Comparison of ENCODE assay signal across 8 mouse cellular contexts in the genomic region with DNA sequence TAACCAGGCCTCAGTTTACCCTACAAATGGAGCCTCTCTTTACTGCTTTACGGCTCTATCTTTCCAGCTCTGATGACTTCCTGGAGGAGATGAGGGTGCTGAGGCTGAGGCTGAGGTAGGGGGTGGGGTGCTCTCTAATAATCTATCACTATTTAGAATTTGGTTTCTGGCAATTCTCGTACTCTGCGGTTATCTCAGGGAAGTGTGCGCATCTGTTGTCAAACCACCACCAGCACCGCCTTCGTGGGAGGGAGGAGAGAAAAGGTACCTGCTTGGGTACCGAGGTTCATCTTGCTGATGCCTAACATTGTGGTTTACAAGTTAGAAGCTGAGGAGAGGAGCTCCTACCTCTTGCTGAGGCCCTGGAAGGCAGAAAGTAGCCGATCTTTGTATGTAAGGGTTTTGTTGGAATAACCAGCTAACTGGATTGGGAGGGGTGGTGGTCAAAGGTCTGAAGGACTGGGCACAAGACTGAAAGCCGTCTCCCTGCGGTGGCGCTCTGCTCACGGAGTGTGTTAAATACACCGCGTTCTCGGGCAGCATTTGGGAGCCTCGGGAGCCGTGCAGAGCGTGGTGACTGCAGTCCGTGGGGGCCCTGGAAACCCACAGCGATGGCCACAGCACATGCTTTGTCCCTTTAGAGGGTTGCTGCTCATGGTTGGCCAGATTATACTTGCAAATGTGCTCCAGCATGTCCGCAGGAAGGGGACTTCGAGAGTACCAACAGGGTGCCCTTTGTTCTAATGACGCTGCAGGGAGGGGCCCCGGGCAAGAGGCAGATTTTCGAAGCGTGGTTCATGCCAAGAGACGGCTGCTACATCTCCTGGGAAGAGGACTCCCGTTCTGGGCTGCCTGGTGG.
DNase-seq lines count a peak whose midpoint lies in the region; ATAC-seq and TF ChIP-seq lines count a peak whose summit lies in the region.

No protein-coding gene starts in this region.

- no peaks in the 10 kb centered on the region for H3K36me3 ChIP-seq in kidney, adult 2 months (ENCODE audit: control insufficient read depth, insufficient read depth, low read length)
- H3K36me3 ChIP-seq in small intestine, adult 2 months (ENCODE audit: control insufficient read depth, insufficient read depth, low read length): no peaks in the 10 kb centered on the region

- WGBS in kidney, adult 2 months: 16% methylated on average over 28 of the region's 28 CpGs
- 9% methylated on average over 28 of the region's 28 CpGs for WGBS in small intestine, adult 2 months

- H3K4me3 ChIP-seq in kidney, adult 2 months (ENCODE audit: insufficient read depth, low read depth, low read length): peak overlapping the region; percentile 25
- H3K4me3 ChIP-seq in small intestine, adult 2 months (ENCODE audit: low read depth, low read length): peak overlapping the region; percentile 76

- no peak for TF ChIP-seq POLR2A in kidney, adult 2 months (IDR thresholded peaks at IDR 0.05; ENCODE audit: low read depth, low read length)
- no peak; the same call in 1 of the 2 replicates for TF ChIP-seq POLR2A in small intestine, adult 2 months (IDR thresholded peaks at IDR 0.05; ENCODE audit: low read depth, low read length)

- H3K4me1 ChIP-seq in kidney, adult 2 months (ENCODE audit: control insufficient read depth, insufficient read depth, low read length): peaks cover 10% of the 10 kb centered on the region; the same call in 1 of the 2 replicates
- H3K4me1 ChIP-seq in small intestine, adult 2 months (ENCODE audit: control insufficient read depth, insufficient read depth, insufficient read length, low read length): peaks cover 23% of the 10 kb centered on the region; the same call in 1 of the 2 replicates

- H3K27me3 ChIP-seq in kidney, adult 2 months (replicated peaks; ENCODE audit: control insufficient read depth, insufficient read depth, low read length): no peaks in the 10 kb centered on the region
- H3K27me3 ChIP-seq in small intestine, adult 2 months (ENCODE audit: control insufficient read depth, insufficient read depth, low read length): no peaks in the 10 kb centered on the region

- DNase-seq in heart, adult 11 months: peak; percentile 93
- no peak for DNase-seq in heart, adult 8-10 months (ENCODE audit: low spot score)
- DNase-seq in gastrocnemius, postnatal 25 days: peak; percentile 16
- DNase-seq in kidney, adult 2 months: peak; percentile 91
- peak; percentile 61 to 74 for DNase-seq in left cerebral cortex, postnatal 25 days (ENCODE audit: low spot score in 2 of 2)

- peak; percentile 45 for ATAC-seq in common myeloid progenitor, adult 5-6 weeks (replicated peaks; ENCODE audit: low read depth, poor library complexity, severe bottlenecking)
- peak; percentile 56 for ATAC-seq in megakaryocyte-erythroid progenitor cell, adult 5-6 weeks (replicated peaks; ENCODE audit: low FRiP score, low TSS enrichment, poor library complexity, severe bottlenecking)

- H3K27ac ChIP-seq in kidney, adult 2 months (ENCODE audit: insufficient read depth, low read depth, low read length): peak overlapping the region; percentile 85
- peak overlapping the region; percentile 100 for H3K27ac ChIP-seq in small intestine, adult 2 months (ENCODE audit: insufficient read depth, low read depth, low read length)

- intact Hi-C loops in left cerebral cortex, postnatal 25 days (cut with DNase I): loop anchor here (5.0 kb wide), 1 partner anchor 79 kb away; a partner anchor contains a TSS

- TF ChIP-seq CTCF in kidney, adult 2 months (conservative IDR thresholded peaks at IDR 0.05; ENCODE audit: insufficient read depth, insufficient read length, low read depth, low read length): no peak
- no peak for TF ChIP-seq CTCF in small intestine, adult 2 months (IDR thresholded peaks at IDR 0.05; ENCODE audit: extremely low read depth, insufficient read length, insufficient replicate concordance, low read depth, low read length)
